Mouse (Mus musculus) cerebellum, adult 18-20 months (tissue): ENCODE measurements at regions not wholly inside any gene's neighbourhood (a gene's known extent, or its start where the extent isn't known, plus 50 kb on each side); places are given as distances from the start of the nearest gene placed in this dataset.

Source experiments
- DNase-seq, 2 experiments: peaks; one replicate each; pipeline ENCODE4 v3.0.0; 2021

GRCm38 (mm10) chr9:35360139-35361100, 60.5 kb upstream of the Cdon start:
- no peak for DNase-seq

GRCm38 (mm10) chr9:35361432-35361831, 59.5 kb upstream of the Cdon start:
- no peak for DNase-seq

DNA sequence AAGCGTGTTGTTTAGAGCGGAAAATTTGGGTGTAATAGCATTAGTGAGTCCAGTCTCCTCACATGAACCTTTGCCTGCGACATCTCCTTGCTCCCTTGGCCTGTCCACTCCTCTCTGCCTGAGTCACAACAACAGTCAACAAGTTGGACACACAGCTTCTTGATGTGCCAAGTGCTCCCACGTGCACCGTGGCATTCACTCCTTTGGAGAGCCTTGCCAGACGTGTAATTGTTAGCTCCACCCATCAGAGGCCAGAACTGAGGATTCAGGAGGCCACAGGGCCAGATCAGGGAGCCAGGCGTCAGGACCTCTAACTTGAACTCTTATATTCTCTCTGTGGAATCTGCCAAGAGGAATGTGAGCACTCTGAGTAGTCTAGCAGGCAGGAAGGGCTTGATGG, 58.7 kb upstream of the Cdon start:
- DNase-seq, result no peak

DNA sequence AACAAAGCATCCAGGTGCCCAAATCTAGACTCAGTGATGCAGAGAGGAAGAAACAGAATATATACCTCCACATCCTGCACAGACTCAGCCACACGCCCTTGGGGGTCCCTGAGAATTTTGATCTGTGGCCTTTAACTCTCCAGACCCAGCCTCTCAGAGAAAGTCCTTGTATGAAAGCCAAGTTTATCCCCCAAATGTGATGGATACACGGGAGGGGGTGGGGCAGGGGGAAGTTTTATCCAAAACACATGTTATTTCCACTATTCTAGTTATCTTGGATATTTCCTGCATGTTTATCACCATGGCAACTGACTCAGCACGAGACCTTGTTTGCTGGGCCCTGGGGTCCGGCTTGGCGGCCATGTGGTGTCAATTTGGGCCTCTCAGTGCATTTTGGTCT, 57.8 kb upstream of the Cdon start:
- no peak for DNase-seq

- peak; percentile 71 to 80 for DNase-seq
These were observed 57.0 kb upstream of the Cdon start for GRCm38 (mm10) chr9:35363936-35364335.

DNA sequence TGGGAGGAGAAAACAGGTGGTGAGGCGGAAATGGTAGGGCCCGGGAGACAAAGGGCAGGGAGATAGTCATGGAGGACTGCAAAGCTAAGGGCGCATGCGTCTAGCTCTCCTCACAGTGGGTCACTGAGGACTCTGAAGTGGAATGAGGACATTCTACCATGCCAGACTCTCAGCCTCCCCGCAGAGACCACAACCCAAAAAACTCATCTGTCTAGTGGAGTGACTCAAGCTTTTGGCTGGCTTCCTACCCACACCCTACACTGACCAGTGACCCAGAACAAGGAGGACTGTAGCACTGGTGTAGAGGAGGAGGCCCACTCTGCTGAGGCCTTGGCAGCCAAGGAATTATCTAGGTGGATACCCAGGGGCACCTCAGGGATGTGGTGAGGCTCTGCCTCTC, 55.0 kb upstream of the Cdon start:
- no peak for DNase-seq

- DNase-seq, result no peak
These were observed 51.9 kb upstream of the Cdon start for GRCm38 (mm10) chr9:35369063-35369462.

GRCm38 (mm10) chr9:35370031-35370430, 50.9 kb upstream of the Cdon start:
- no peak for DNase-seq

DNA sequence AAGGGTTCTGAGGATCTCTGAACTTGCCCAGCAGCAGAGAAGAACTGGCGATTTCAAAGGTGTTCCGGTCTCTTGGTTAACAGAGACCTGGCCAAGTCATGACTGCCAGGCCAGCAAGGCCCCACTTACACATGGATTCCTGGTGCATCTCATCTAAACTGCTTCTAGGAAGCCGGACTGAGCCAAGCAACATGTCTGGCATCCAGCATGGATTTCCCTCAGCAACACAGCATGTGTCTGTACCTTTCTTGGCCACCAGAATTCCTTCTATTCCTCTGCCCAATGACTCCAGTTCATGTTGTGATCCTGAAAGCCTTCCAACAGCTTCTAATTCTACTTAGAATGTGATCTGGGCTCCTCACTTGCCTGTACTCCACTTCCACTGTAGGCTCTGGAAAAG, 50.0 kb upstream of the Cdon start:
- peak; percentile 44 to 52 for DNase-seq
